Mouse (Mus musculus) stomach, embryonic 16.5 days (tissue): ENCODE data around the gene Ankrd34c. TPM values are rescaled to one million over a fixed set of nuclear protein-coding genes. Genes with fewer than 3 reads are reported as not detected.

Source experiments
- ATAC-seq: fragments of 200-750 bp; cut with Nextera tagmentation; 2 replicates; pipeline ENCODE4 v1.8.0; 2017; ENCODE audit warnings: moderate number of reproducible peaks, moderate TSS enrichment; ENCODE audit not compliant: insufficient read depth, low FRiP score
- H3K27ac ChIP-seq: fragments of 300-500 bp; sonication (generic); 2 replicates; pipeline ENCODE4 v1.5.1; 2014; ENCODE audit warnings: low read length
- H3K27me3 ChIP-seq: fragments of 300-500 bp; sonication (generic); 2 replicates; pipeline ENCODE4 v1.6.1; 2014; ENCODE audit warnings: low read length, control low read depth, mixed read lengths; ENCODE audit not compliant: control insufficient read depth, insufficient read depth
- H3K36me3 ChIP-seq: fragments of 300-500 bp; sonication (generic); 2 replicates; pipeline ENCODE4 v1.6.1; 2014; ENCODE audit warnings: low read length; ENCODE audit not compliant: control insufficient read depth, insufficient read depth
- H3K4me1 ChIP-seq: fragments of 300-500 bp; sonication (generic); 2 replicates; pipeline ENCODE4 v1.6.1; 2014; ENCODE audit warnings: low read length, control low read depth, mixed read lengths; ENCODE audit not compliant: control insufficient read depth, insufficient read depth
- H3K4me2 ChIP-seq: fragments of 300-500 bp; sonication (generic); 2 replicates; pipeline ENCODE4 v1.6.1; 2014; ENCODE audit warnings: low read depth, low read length, mixed read lengths
- H3K4me3 ChIP-seq: fragments of 300-500 bp; sonication (generic); replicated peaks from 2 replicates; pipeline ENCODE4 v1.5.1; 2014; ENCODE audit warnings: mild to moderate bottlenecking, low read length
- H3K9ac ChIP-seq: fragments of 300-500 bp; sonication (generic); 2 replicates; pipeline ENCODE4 v1.6.1; 2014; ENCODE audit warnings: low read length
- H3K9me3 ChIP-seq: fragments of 300-500 bp; sonication (generic); replicated peaks from 2 replicates; pipeline ENCODE4 v1.6.1; 2016; ENCODE audit warnings: low read length, control low read depth; ENCODE audit not compliant: control insufficient read depth
- WGBS: fragments of 180-500 bp; shearing (Covaris S2); extraction: QIAGEN DNeasy Blood & Tissue Kit; methylation state at CpG from one replicate; pipeline ENCODE4 v1.1.7; 2014; 5-methylcytosine and 5-hydroxymethylcytosine counted together
- polyA plus RNA-seq: library from polyadenylated mRNA; unstranded; fragments of >200 nt; fragmentation: Nextera tagmentation; extraction: Ambion mirVana; gene quantifications from 2 replicates; pipeline ENCODE4 v1.2.1, GENCODE M21; 2015

Ankrd34c gene
- polyA plus RNA-seq, 1 experiment from 2014 or later: not detected

DNA sequence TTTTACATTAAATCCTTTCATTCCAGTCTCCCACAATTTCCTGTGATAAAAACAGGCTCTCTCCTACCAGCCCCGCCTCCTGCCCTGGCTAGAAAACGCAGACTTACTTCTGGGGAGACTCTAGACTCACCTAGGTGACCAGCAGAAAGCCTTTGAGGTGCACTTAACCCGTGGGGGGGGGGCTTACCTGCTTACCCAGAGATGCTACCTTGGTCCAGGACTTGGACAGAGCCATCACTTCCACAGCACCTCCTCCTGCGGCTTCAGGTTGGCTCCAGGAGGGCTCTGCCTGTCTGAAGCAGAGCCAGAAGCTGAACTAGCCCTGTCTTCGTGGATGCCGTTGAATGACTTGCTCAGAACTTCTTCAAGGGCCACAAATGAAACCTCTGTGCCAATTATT is 387 bp downstream of the Ankrd34c start:
- no peak overlapping the region for H3K4me2 ChIP-seq
- 15% methylated on average over 6 of the region's 6 CpGs for WGBS
- no peak overlapping the region for H3K4me3 ChIP-seq
- no peak for ATAC-seq
- H3K9ac ChIP-seq: no peak overlapping the region
- no peaks in the 10 kb centered on the region for H3K4me1 ChIP-seq
- 0 out of 2 replicates have a peak, but pooled peaks cover 2% of the 10 kb centered on the region for H3K27me3 ChIP-seq
- H3K36me3 ChIP-seq: no peaks in the 10 kb centered on the region
- no peak overlapping the region for H3K27ac ChIP-seq
- no peaks in the 10 kb centered on the region for H3K9me3 ChIP-seq

DNA sequence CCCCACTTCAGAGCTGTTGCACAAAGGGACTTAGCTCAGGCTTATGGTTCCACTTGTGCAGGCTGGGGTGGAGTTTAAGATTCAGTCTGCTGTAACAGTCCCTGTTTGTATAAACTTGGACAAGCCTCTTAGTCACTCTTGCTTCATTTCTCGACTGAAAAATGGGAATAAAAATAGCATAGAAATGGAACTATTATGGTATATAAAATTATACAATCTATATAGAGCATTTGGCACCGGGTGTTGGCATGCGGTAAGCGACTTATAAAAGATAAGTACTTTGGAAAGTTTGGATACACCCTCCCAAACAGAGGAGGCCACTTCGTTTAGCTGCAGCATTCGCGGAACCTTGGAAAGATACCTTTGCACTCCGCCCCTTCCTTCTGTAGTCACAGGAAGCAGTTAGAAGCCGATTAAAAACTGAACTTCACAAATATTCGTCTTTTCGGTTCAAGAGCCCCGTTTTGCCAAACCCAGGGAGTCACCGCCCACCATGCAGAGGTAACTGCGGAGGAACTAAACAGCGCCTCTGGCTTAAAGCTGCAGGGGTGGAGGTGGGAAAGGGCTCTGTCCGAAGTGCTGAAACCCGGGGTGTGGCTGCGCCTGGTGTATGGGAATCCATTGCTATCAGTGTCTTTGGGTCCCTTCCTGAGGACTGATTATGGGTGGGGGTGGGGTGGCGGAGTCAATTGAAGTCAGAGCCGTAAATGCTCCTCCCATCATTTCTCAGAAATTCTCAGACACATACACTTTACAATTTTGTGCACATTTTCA is 1.2 kb downstream of the Ankrd34c start:
- no peaks in the 10 kb centered on the region for H3K4me1 ChIP-seq
- no peak overlapping the region for H3K4me3 ChIP-seq
- WGBS: 7% methylated on average over 20 of the region's 20 CpGs
- no peaks in the 10 kb centered on the region for H3K9me3 ChIP-seq
- H3K36me3 ChIP-seq: no peaks in the 10 kb centered on the region
- no peak overlapping the region for H3K9ac ChIP-seq
- no peak overlapping the region for H3K4me2 ChIP-seq
- H3K27ac ChIP-seq: no peak overlapping the region
- 0 out of 2 replicates have a peak, but pooled peaks have one; percentile 40 for ATAC-seq
- 0 out of 2 replicates have a peak, but pooled peaks cover 2% of the 10 kb centered on the region for H3K27me3 ChIP-seq

DNA sequence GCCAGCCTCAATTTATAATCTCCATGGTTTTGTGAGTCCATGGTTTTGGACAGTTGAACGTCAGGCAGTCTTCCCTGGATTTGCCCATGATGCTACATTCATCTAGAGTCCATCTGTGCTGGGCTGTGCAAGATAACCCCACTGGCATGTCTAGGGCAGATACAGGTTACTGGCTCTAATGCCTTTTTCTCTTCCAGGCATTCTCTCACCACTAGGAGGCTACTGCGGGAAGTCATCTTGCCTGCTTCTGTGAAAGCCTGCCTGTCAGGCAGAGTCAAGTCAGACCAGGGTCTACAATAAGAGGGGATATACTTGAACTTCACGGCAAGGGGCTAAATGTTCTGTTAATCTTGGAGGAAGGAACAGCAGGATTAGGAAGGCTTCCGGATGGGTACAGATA is 31.4 kb downstream of the Ankrd34c start:
- no peaks in the 10 kb centered on the region for H3K36me3 ChIP-seq
- 25% methylated on average over 4 of the region's 4 CpGs for WGBS
- H3K4me2 ChIP-seq: no peak overlapping the region

DNA sequence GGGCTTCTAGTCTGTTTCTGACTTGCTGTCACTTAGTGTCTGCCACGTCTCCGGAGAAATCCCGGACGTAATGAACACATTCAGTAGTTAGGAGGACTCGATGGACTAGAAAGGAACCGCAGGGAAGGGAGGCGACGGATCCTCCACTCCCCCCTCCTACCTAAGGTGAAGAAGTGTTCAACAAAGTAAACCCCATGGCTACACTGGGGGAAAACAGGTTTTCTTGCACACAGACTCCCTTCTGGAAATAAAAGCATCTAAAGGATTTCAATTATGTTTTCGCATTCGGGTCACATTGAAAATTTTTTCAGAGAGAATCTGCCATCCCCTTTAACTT is 33.1 kb downstream of the Ankrd34c start:
- Histone ChIP-seq H3K4me1 (peaks cover 8% of the 10 kb centered on the region; the same call in 1 of the 2 replicates), H3K9me3 (no peaks in the 10 kb centered on the region), H3K4me3 (peak overlapping the region; percentile 76), H3K36me3 (peaks cover 10% of the 10 kb centered on the region; the same call in 1 of the 2 replicates), H3K4me2 (peak overlapping the region; percentile 99), H3K9ac (peak overlapping the region; percentile 90), H3K27ac (peak overlapping the region; percentile 63), H3K27me3 (no peaks in the 10 kb centered on the region)
- 7% methylated on average over 10 of the region's 10 CpGs for WGBS
- ATAC-seq: peak; percentile 50; the same call in 1 of the 2 replicates

More for the DNA sequence above, 31.4 kb downstream of the Ankrd34c start:
- peaks cover 8% of the 10 kb centered on the region; the same call in 1 of the 2 replicates for H3K4me1 ChIP-seq
- H3K27ac ChIP-seq: no peak overlapping the region
- no peak overlapping the region for H3K9ac ChIP-seq
- H3K27me3 ChIP-seq: no peaks in the 10 kb centered on the region
- no peak for ATAC-seq
- no peaks in the 10 kb centered on the region for H3K9me3 ChIP-seq
- no peak overlapping the region for H3K4me3 ChIP-seq

DNA sequence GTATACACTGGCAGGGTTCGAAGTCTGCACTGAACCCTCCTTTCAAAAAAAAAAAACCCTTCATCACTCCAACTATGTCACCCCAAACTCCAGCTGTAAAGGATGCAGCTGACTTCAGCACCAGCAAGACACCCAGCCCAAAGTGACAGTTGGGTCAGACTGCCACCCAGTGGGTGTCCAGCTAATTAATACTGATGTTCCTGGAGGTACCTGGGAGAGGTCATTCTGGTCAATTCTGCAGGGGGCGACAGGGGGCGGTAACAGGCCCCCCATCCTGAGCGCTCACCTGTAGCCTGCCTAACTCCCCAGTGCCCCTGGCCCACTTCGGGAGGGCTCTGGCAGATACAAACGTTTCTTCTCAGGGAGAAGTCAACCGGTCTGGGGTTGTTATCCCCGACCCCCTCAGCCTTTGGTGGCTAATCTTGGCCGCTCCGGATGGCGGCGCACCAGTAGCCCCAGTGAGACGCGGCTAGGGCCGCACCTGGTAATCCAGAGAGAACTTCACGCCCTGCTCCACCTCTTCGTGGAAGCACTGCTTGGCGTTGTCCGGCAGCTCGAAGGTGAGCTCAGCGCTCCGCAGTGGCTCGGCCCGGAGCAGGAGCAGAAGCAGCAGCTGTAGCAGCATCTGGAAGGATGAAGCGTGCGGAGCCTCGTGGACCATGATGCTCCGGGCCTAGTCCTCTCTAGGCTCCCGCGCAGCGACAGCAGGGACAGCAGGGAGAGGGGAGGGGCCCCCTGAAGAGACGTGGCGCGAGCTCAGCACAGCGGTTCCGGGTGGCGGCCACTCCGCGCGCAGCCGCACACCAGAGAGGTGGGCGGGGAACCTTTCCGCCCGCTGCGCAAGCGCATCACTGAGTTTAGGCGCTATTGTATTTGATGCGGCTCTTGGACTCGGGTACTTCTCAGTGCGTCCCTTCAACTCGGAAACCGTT is 33.7 kb downstream of the Ankrd34c start, which contains the start of gene Tmed3:
TSS of gene Tmed3 (minus strand) at position 804 of the 932 bp plus-strand sequence.
- H3K9me3 ChIP-seq: no peaks in the 10 kb centered on the region
- 2% methylated on average over 52 of the region's 52 CpGs for WGBS

DNA sequence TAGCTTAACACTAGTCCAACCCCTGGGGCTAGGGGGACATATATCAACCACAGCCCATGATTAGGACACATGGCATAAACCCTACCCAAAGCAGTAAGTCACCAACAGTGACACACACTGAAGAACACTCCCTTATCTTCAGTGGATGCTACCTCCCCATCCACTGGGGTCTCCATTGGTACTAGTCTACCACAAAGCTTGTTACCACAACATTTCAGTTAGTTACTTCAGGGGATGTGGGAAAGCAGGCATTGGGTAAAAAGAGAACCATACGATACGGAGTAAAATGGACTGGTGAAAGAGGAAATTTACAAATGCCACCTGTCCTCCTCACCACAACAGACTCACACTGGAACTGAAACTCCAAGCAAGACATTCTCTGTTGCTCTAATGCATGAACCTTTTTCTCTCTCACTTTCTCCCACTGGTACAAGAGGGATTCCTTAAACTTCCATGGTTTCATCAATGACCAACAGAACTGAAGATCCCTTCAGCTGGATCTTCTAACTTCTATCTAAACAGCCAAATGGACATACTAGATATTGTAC is 37.3 kb downstream of the Ankrd34c start:
- Histone ChIP-seq H3K27ac (no peak overlapping the region), H3K27me3 (no peaks in the 10 kb centered on the region), H3K36me3 (peaks cover 24% of the 10 kb centered on the region), H3K4me2 (no peak overlapping the region), H3K4me3 (no peak overlapping the region), H3K9ac (no peak overlapping the region), H3K9me3 (no peaks in the 10 kb centered on the region), H3K4me1 (peaks cover 8% of the 10 kb centered on the region; the same call in 1 of the 2 replicates)
- ATAC-seq: no peak
- 84% methylated on average over 2 of the region's 2 CpGs for WGBS

More for the DNA sequence above, 33.7 kb downstream of the Ankrd34c start, which contains the start of gene Tmed3:
- H3K4me1 ChIP-seq: peaks cover 8% of the 10 kb centered on the region; the same call in 1 of the 2 replicates
- peak within 1 kb of the TSS; percentile 99 for H3K4me2 ChIP-seq
- H3K4me3 ChIP-seq: peak within 1 kb of the TSS; percentile 76
- H3K36me3 ChIP-seq: peaks cover 17% of the 10 kb centered on the region
- peak within 1 kb of the TSS; percentile 90 for H3K9ac ChIP-seq
- peak within 1 kb of the TSS; percentile 93 for H3K27ac ChIP-seq
- ATAC-seq: peak; percentile 99
- no peaks in the 10 kb centered on the region for H3K27me3 ChIP-seq

DNA sequence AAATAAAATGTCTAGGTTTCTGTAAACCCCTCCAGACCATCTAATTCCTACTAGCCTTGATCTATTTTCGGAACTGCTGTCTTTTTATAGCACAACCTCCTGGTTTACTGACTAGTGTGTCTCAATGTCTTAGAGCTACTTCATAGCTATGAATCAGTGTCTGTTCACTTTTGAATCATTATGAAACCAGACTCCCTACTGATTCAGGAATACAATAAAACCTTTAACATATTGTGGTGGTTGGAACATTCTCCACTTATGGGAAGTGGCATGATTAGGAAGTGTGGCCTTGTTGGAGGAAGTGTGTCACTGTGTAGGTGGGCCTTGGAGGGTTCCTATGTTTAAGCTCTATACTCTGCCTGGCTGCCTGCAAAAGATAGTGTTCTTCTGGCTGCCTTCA is 43.1 kb downstream of the Ankrd34c start:
- no peak overlapping the region for H3K4me2 ChIP-seq
- 87% methylated on average over 1 of the region's 1 CpGs for WGBS
- no peaks in the 10 kb centered on the region for H3K4me1 ChIP-seq
- H3K9ac ChIP-seq: no peak overlapping the region
- no peaks in the 10 kb centered on the region for H3K27me3 ChIP-seq
- H3K9me3 ChIP-seq: no peaks in the 10 kb centered on the region
- no peak overlapping the region for H3K27ac ChIP-seq
- peaks cover 14% of the 10 kb centered on the region for H3K36me3 ChIP-seq
- H3K4me3 ChIP-seq: no peak overlapping the region
- ATAC-seq: no peak

DNA sequence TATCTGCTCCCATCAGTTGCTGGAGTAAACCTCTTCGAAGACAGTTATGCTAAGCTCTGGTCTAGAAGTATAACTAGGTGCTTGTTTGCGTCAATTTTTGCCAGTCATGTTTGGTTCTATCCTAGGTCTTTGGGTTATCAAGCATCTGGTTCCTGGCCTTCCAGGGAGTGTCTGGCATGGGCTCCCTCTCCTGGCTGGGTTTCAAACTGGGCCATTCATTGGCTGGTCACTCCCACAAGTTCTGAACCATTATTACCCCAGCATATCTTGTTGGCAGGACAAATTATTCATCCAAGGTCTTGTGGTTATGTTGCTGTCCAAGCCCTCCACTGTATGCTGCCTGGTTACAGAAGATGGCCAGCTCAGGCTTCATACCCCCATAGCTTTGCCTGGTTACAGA is 44.6 kb downstream of the Ankrd34c start:
- no peak for ATAC-seq

More for the DNA sequence above, 44.6 kb downstream of the Ankrd34c start:
- no peak overlapping the region for H3K4me3 ChIP-seq
- H3K4me2 ChIP-seq: no peak overlapping the region
- no peaks in the 10 kb centered on the region for H3K27me3 ChIP-seq
- H3K9ac ChIP-seq: no peak overlapping the region
- no peaks in the 10 kb centered on the region for H3K4me1 ChIP-seq
- H3K9me3 ChIP-seq: no peaks in the 10 kb centered on the region
- 84% methylated on average over 2 of the region's 2 CpGs for WGBS
- 0 out of 2 replicates have a peak, but pooled peaks cover 3% of the 10 kb centered on the region for H3K36me3 ChIP-seq
- no peak overlapping the region for H3K27ac ChIP-seq
